21 mouse cellular contexts compared by ENCODE assay signal in genomic region chr9:65913976-65914375, GRCm38 (mm10). TPM values are rescaled to one million over a fixed set of nuclear protein-coding genes. Genes with fewer than 3 reads are reported as not detected.
A peak's percentile ranks its signal among the peaks of the same experiment; 100 is the strongest.
DNase-seq lines count a peak whose midpoint lies in the region; ATAC-seq and TF ChIP-seq lines count a peak whose summit lies in the region.
"Had no signal": no experiment of that assay in that cellular context is flagged by ENCODE, and none has a peak within 500 bp of the region (broad histone marks: within the 10 kb centered on the region; RNA-seq: fewer than 3 reads in every experiment).

No protein-coding gene starts in this region.

- H3K4me2 ChIP-seq in lung, postnatal 0 days (replicated peaks; ENCODE audit: low read depth, low read length) = no peak overlapping the region
- H3K4me2 ChIP-seq: limb, embryonic 12.5 days; liver, embryonic 12.5 days had no signal

- H3K9ac ChIP-seq in heart, adult 2 months (ENCODE audit: low read depth, low read length) = no peak overlapping the region
- no peak overlapping the region for H3K9ac ChIP-seq in lung, postnatal 0 days (replicated peaks; ENCODE audit: low read depth)
- H3K9ac ChIP-seq: limb, embryonic 12.5 days; liver, embryonic 12.5 days had no signal

- H3K27ac ChIP-seq in heart, adult 2 months = no peak overlapping the region
- H3K27ac ChIP-seq in forebrain, embryonic 10.5 days = no peak overlapping the region
- H3K27ac ChIP-seq in lung, postnatal 0 days (ENCODE audit: low read length) = no peak overlapping the region
- H3K27ac ChIP-seq: limb, embryonic 12.5 days; liver, embryonic 12.5 days; macrophage; midbrain, embryonic 10.5 days had no signal

- intact Hi-C loops in heart, adult 2 months (cut with DNase I) = no loop called here

- no peak for DNase-seq in frontal cortex, postnatal 25 days (ENCODE audit: low spot score in 2 of 2)
- DNase-seq in right cerebral cortex, adult 18-20 months = peak; percentile 28
- DNase-seq in right cerebral cortex, postnatal 25 days = no peak
- peak; percentile 74 for DNase-seq in cerebellum, adult 9-11 months
- DNase-seq in heart, adult 2 months = no peak
- DNase-seq in forebrain, embryonic 10.5 days (ENCODE audit: extremely low spot score, low spot score) = no peak
- DNase-seq in lung, postnatal 0 days (ENCODE audit: low spot score) = no peak
- DNase-seq: adrenal gland, postnatal 14 days; gastrocnemius, postnatal 25 days; kidney, adult 18-20 months; kidney, postnatal 10 days; lung, adult 2 months; spleen, adult 18-20 months; thymus, postnatal 36 days had no signal

- no peaks in the 10 kb centered on the region for H3K9me3 ChIP-seq in forebrain, embryonic 10.5 days
- no peaks in the 10 kb centered on the region for H3K9me3 ChIP-seq in lung, postnatal 0 days (ENCODE audit: low read length)
- H3K9me3 ChIP-seq: limb, embryonic 12.5 days; liver, embryonic 12.5 days; midbrain, embryonic 10.5 days had no signal

- peak; percentile 92 for ATAC-seq in frontal cortex, adult (ENCODE audit: low TSS enrichment)
- ATAC-seq in lung, postnatal 0 days = no peak
- ATAC-seq: activated CD4-positive, CD25-positive, alpha-beta regulatory T cell, adult 4 months; CD4-positive, CD25-positive, alpha-beta regulatory T cell, adult 4 months; liver, embryonic 12.5 days had no signal

- H3K4me1 ChIP-seq in heart, adult 2 months (ENCODE audit: control insufficient read depth, insufficient read depth, low read length) = peaks cover 2% of the 10 kb centered on the region; the same call in 1 of the 2 replicates
- peaks cover 17% of the 10 kb centered on the region for H3K4me1 ChIP-seq in forebrain, embryonic 10.5 days
- H3K4me1 ChIP-seq in lung, postnatal 0 days (ENCODE audit: insufficient read depth, low read depth, low read length) = no peaks in the 10 kb centered on the region

- H3K79me2 ChIP-seq in heart, adult 2 months (replicated peaks; ENCODE audit: control insufficient read depth, insufficient read depth, low read length) = peaks cover 2% of the 10 kb centered on the region; the same call in 1 of the 2 replicates

- no peak for TF ChIP-seq CTCF in heart, adult 2 months (IDR thresholded peaks at IDR 0.05)
- TF ChIP-seq CTCF in lung, postnatal 0 days (IDR thresholded peaks at IDR 0.05) = no peak

- WGBS in heart, adult 2 months = 41% methylated on average over 2 of the region's 2 CpGs
- WGBS in forebrain, embryonic 10.5 days = 84% methylated on average over 2 of the region's 2 CpGs
- WGBS in lung, postnatal 0 days = 67% methylated on average over 2 of the region's 2 CpGs

- no peak overlapping the region for H3K4me3 ChIP-seq in heart, adult 2 months
- H3K4me3 ChIP-seq in forebrain, embryonic 10.5 days = no peak overlapping the region
- no peak overlapping the region for H3K4me3 ChIP-seq in lung, postnatal 0 days (ENCODE audit: low read depth, low read length)
- H3K4me3 ChIP-seq: limb, embryonic 12.5 days; liver, embryonic 12.5 days; midbrain, embryonic 10.5 days had no signal

- TF ChIP-seq POLR2A in heart, adult 2 months (IDR thresholded peaks at IDR 0.05; ENCODE audit: insufficient read depth, low read depth, low read length) = no peak

- no peaks in the 10 kb centered on the region for H3K36me3 ChIP-seq in heart, adult 2 months (ENCODE audit: control insufficient read depth, insufficient read depth, low read length)
- no peaks in the 10 kb centered on the region for H3K36me3 ChIP-seq in forebrain, embryonic 10.5 days (replicated peaks)
- no peaks in the 10 kb centered on the region for H3K36me3 ChIP-seq in lung, postnatal 0 days (ENCODE audit: insufficient read depth, low read length)
- H3K36me3 ChIP-seq: limb, embryonic 12.5 days; liver, embryonic 12.5 days; midbrain, embryonic 10.5 days had no signal

- no peaks in the 10 kb centered on the region for H3K27me3 ChIP-seq in heart, adult 2 months (ENCODE audit: control insufficient read depth, insufficient read depth, low read length)
- no peaks in the 10 kb centered on the region for H3K27me3 ChIP-seq in forebrain, embryonic 10.5 days (ENCODE audit: poor library complexity, severe bottlenecking)
- H3K27me3 ChIP-seq in lung, postnatal 0 days (replicated peaks; ENCODE audit: insufficient read depth, low read length) = no peaks in the 10 kb centered on the region
- H3K27me3 ChIP-seq: limb, embryonic 12.5 days; liver, embryonic 12.5 days had no signal

- TF ChIP-seq EP300 in heart, adult 2 months (IDR thresholded peaks at IDR 0.05; ENCODE audit: insufficient read depth, low read depth, low read length) = no peak
- TF ChIP-seq EP300 in lung, postnatal 0 days (IDR thresholded peaks at IDR 0.05) = no peak

RNA-seq across cellular contexts. Expression of gene Csnk1g1, which starts 5.3 kb away (rescaled TPM):
- total RNA-seq in heart, adult 2 months (2021) = 10 to 100 TPM in 1 of 2 experiments, 1 to 10 TPM in 1; 8.8 to 10.8 TPM
- polyA plus RNA-seq in heart, adult 2 months (2012; rRNA removed) = 3.6 and 5.9 TPM in 2 replicates
- polyA plus RNA-seq in forebrain, embryonic 10.5 days (2016; fragmentation: Nextera tagmentation; extraction: Ambion mirVana) = 16.7 and 18.2 TPM in 2 replicates
- polyA plus RNA-seq in lung, postnatal 0 days (2015; fragmentation: Nextera tagmentation; extraction: Ambion mirVana) = 8.4 and 8.9 TPM in 2 replicates

RNA-seq across cellular contexts. Expression of gene Trip4, which starts 5.4 kb away (rescaled TPM):
- 10 to 100 TPM; 15.2 to 16.5 TPM for total RNA-seq in heart, adult 2 months (2021)
- polyA plus RNA-seq in heart, adult 2 months (2012; rRNA removed) = 5.9 and 8.1 TPM in 2 replicates
- 32.5 and 34.5 TPM in 2 replicates for polyA plus RNA-seq in forebrain, embryonic 10.5 days (2016; fragmentation: Nextera tagmentation; extraction: Ambion mirVana)
- polyA plus RNA-seq in lung, postnatal 0 days (2015; fragmentation: Nextera tagmentation; extraction: Ambion mirVana) = 17.6 and 18.7 TPM in 2 replicates

RNA-seq across cellular contexts. Expression of gene Pclaf, which starts 23.9 kb away (rescaled TPM):
- under 1 TPM; 0.26 to 0.32 TPM for total RNA-seq in heart, adult 2 months (2021)
- 0.20 and 0.26 TPM in 2 replicates for polyA plus RNA-seq in heart, adult 2 months (2012; rRNA removed)
- 339 and 372 TPM in 2 replicates for polyA plus RNA-seq in forebrain, embryonic 10.5 days (2016; fragmentation: Nextera tagmentation; extraction: Ambion mirVana)
- polyA plus RNA-seq in lung, postnatal 0 days (2015; fragmentation: Nextera tagmentation; extraction: Ambion mirVana) = 9.9 and 15.5 TPM in 2 replicates

Comparison
In these comparisons a context has a peak if more than half of its experiments do, and no peak if none do; other contexts are left out.
1. DNase-seq: peak in right cerebral cortex, adult 18-20 months (single experiment) and cerebellum, adult 9-11 months (single experiment); none in frontal cortex, postnatal 25 days (0 of 2), right cerebral cortex, postnatal 25 days (single experiment), heart, adult 2 months (0 of 2), forebrain, embryonic 10.5 days (single experiment) and lung, postnatal 0 days (single experiment).
2. RNA of gene Pclaf, which starts 23.9 kb away (polyA plus RNA-seq): 339 to 372 TPM in forebrain, embryonic 10.5 days; 9.9 to 15.5 TPM in lung, postnatal 0 days and 0.20 to 0.26 TPM in heart, adult 2 months; every median in the first group is over 10 times any median in the second.